Mouse (Mus musculus): ENCODE data around the gene Slc17a6. TPM values are rescaled to one million over a fixed set of nuclear protein-coding genes. Genes with fewer than 3 reads are reported as not detected.

Slc17a6 gene
- polyA plus RNA-seq, 1 experiment from 2014 or later = 32.0 TPM

DNA sequence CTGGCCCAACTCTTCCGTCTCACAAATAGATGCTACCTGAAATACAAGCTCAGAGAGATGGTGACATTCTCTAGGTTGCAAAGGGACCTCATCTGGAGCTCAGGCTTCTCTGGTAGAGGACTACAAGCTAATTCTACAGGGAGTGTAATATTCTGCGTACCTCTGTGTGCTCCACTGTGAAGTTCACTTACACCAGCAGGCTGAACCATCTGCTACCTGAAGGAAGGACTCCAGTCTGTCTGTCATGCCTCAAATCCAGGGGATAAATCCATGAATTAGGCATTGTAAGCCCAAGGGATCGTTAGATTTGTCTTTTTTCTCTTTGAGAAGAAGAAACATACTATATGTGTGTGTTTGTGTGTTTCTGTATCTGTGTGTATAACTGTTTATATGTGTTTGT, 9.4 kb downstream of the Slc17a6 start:
- 72% methylated on average over 3 of the region's 3 CpGs for WGBS
- H3K27me3 ChIP-seq (ENCODE audit: control insufficient read depth, insufficient read depth, low read length) = peaks cover 32% of the 10 kb centered on the region
- no peak overlapping the region; the same call in 1 of the 2 replicates for H3K27ac ChIP-seq (ENCODE audit: low read depth, low read length)
- no peaks in the 10 kb centered on the region for H3K36me3 ChIP-seq (ENCODE audit: control insufficient read depth, insufficient read depth, low read length)
- ATAC-seq (ENCODE audit: insufficient read depth, low FRiP score, low TSS enrichment) (no peak), DNase-seq (ENCODE audit: low spot score) (no peak)
- H3K9me3 ChIP-seq (ENCODE audit: control insufficient read depth, low read length) = no peaks in the 10 kb centered on the region
- H3K4me3 ChIP-seq (ENCODE audit: low read depth, low read length) = no peak overlapping the region
- H3K9ac ChIP-seq (ENCODE audit: low read length) = no peak overlapping the region; the same call in 1 of the 2 replicates
- H3K4me1 ChIP-seq (ENCODE audit: control insufficient read depth, insufficient read depth, low read length) = peaks cover 3% of the 10 kb centered on the region; the same call in 1 of the 2 replicates
- H3K4me2 ChIP-seq (ENCODE audit: low read depth) = no peak overlapping the region; the same call in 1 of the 2 replicates

GRCm38 (mm10) chr7:51632543-51633229, 10.9 kb downstream of the Slc17a6 start:
- H3K4me1 ChIP-seq (ENCODE audit: control insufficient read depth, insufficient read depth, low read length) = no peaks in the 10 kb centered on the region
- peak; percentile 79 for ATAC-seq (ENCODE audit: insufficient read depth, low FRiP score, low TSS enrichment)
- peak overlapping the region; percentile 56 for H3K27ac ChIP-seq (ENCODE audit: low read depth, low read length)
- H3K4me2 ChIP-seq (ENCODE audit: low read depth) = peak overlapping the region; percentile 7; the same call in 1 of the 2 replicates
- peaks cover 17% of the 10 kb centered on the region for H3K27me3 ChIP-seq (ENCODE audit: control insufficient read depth, insufficient read depth, low read length)
- no peaks in the 10 kb centered on the region for H3K9me3 ChIP-seq (ENCODE audit: control insufficient read depth, low read length)
- H3K36me3 ChIP-seq (ENCODE audit: control insufficient read depth, insufficient read depth, low read length) = no peaks in the 10 kb centered on the region
- 5% methylated on average over 9 of the region's 9 CpGs for WGBS
- no peak overlapping the region for H3K4me3 ChIP-seq (ENCODE audit: low read depth, low read length)
- peak; percentile 53 for DNase-seq (ENCODE audit: low spot score)
- H3K9ac ChIP-seq (ENCODE audit: low read length) = no peak overlapping the region

DNA sequence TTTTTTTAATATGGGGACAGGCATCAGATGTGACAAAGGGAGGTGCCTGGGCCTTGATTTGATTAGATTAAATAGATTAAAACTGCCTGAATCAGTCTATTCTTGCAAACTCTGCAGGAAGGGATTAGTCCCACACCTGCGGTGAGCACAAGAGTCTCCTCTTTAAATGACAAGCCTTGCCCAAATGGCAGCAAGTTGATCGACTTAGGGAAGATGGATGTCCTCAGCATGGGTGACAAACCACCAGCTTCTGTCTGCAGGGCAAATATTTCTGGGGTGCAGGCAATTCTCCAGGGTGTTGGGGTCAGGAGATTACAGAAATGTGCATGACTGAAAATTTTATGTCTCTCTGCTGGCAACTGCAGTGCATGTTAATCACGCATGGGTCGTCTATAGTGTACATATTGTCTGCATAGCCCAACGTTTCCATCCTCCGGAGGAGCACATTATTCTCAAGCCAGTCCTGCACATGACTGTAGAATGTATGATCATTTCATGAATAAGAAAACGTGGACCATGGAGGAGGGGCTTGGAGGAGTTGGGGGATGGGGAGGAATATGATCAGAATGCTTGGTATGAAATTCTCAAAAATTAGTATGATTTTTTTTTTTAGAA, 11.5 kb downstream of the Slc17a6 start:
- Histone ChIP-seq H3K4me1 (ENCODE audit: control insufficient read depth, insufficient read depth, low read length) (no peaks in the 10 kb centered on the region), H3K9me3 (ENCODE audit: control insufficient read depth, low read length) (no peaks in the 10 kb centered on the region), H3K27me3 (ENCODE audit: control insufficient read depth, insufficient read depth, low read length) (peaks cover 12% of the 10 kb centered on the region), H3K4me3 (ENCODE audit: low read depth, low read length) (no peak overlapping the region), H3K9ac (ENCODE audit: low read length) (no peak overlapping the region), H3K4me2 (ENCODE audit: low read depth) (no peak overlapping the region), H3K36me3 (ENCODE audit: control insufficient read depth, insufficient read depth, low read length) (no peaks in the 10 kb centered on the region), H3K27ac (ENCODE audit: low read depth, low read length) (peak overlapping the region; percentile 56; the same call in 1 of the 2 replicates)
- peak; percentile 41 for DNase-seq (ENCODE audit: low spot score)
- ATAC-seq (ENCODE audit: insufficient read depth, low FRiP score, low TSS enrichment) = peak; percentile 65
- 7% methylated on average over 7 of the region's 7 CpGs for WGBS

GRCm38 (mm10) chr7:51657152-51657551, 35.3 kb downstream of the Slc17a6 start:
- 90% methylated on average over 3 of the region's 3 CpGs for WGBS

GRCm38 (mm10) chr7:51662441-51662840, 40.6 kb downstream of the Slc17a6 start:
- Histone ChIP-seq H3K4me3 (ENCODE audit: low read depth, low read length) (no peak overlapping the region), H3K27ac (ENCODE audit: low read depth, low read length) (no peak overlapping the region), H3K36me3 (ENCODE audit: control insufficient read depth, insufficient read depth, low read length) (no peaks in the 10 kb centered on the region), H3K9me3 (ENCODE audit: control insufficient read depth, low read length) (no peaks in the 10 kb centered on the region), H3K4me2 (ENCODE audit: low read depth) (no peak overlapping the region), H3K9ac (ENCODE audit: low read length) (no peak overlapping the region), H3K27me3 (ENCODE audit: control insufficient read depth, insufficient read depth, low read length) (no peaks in the 10 kb centered on the region), H3K4me1 (ENCODE audit: control insufficient read depth, insufficient read depth, low read length) (no peaks in the 10 kb centered on the region)
- no peak for ATAC-seq (ENCODE audit: insufficient read depth, low FRiP score, low TSS enrichment)
- no peak for DNase-seq (ENCODE audit: low spot score)
- WGBS = 37% methylated on average over 5 of the region's 5 CpGs

More at GRCm38 (mm10) chr7:51657152-51657551, 35.3 kb downstream of the Slc17a6 start:
- H3K9ac ChIP-seq (ENCODE audit: low read length) = no peak overlapping the region
- ATAC-seq (ENCODE audit: insufficient read depth, low FRiP score, low TSS enrichment) = no peak
- no peaks in the 10 kb centered on the region for H3K4me1 ChIP-seq (ENCODE audit: control insufficient read depth, insufficient read depth, low read length)
- H3K4me2 ChIP-seq (ENCODE audit: low read depth) = no peak overlapping the region
- no peak for DNase-seq (ENCODE audit: low spot score)
- H3K36me3 ChIP-seq (ENCODE audit: control insufficient read depth, insufficient read depth, low read length) = no peaks in the 10 kb centered on the region
- H3K9me3 ChIP-seq (ENCODE audit: control insufficient read depth, low read length) = no peaks in the 10 kb centered on the region
- no peak overlapping the region for H3K4me3 ChIP-seq (ENCODE audit: low read depth, low read length)
- no peak overlapping the region for H3K27ac ChIP-seq (ENCODE audit: low read depth, low read length)
- H3K27me3 ChIP-seq (ENCODE audit: control insufficient read depth, insufficient read depth, low read length) = no peaks in the 10 kb centered on the region

DNA sequence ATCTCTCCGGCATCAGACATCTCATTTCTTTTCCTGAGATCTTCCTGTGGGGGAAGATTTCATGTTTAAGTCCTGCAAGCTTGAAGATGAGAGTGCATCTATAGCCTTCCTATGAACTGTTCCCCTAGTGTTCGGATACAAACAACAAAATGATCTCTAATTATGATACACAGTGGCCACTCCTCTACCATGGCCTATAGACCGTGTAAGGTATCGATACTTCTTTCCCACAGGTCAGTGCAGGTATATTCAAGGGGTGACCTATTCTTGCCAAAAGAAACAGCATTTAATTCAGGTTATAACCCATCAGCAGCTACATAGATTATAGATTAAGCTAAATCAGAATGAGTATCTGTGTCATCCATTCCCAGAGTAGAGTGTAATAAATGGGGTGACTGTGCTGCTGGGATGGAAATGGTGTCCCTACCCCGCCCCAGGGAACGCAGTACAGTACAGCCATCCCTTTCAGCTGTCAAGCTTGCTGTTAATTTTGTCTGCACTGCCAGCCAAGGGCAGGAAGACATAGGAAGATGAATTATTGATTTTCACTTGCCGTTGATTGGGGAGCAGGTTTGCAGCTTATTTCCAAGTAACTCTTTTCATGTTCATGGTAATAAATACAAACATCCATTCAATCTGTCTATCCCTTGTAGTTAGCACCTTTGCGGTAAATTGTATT, 71.9 kb downstream of the Slc17a6 start:
- Histone ChIP-seq H3K9me3 (ENCODE audit: control insufficient read depth, low read length) (no peaks in the 10 kb centered on the region), H3K4me1 (ENCODE audit: control insufficient read depth, insufficient read depth, low read length) (no peaks in the 10 kb centered on the region), H3K27ac (ENCODE audit: low read depth, low read length) (0 out of 2 replicates have a peak overlapping the region, but pooled peaks have one; percentile 3), H3K36me3 (ENCODE audit: control insufficient read depth, insufficient read depth, low read length) (no peaks in the 10 kb centered on the region), H3K27me3 (ENCODE audit: control insufficient read depth, insufficient read depth, low read length) (no peaks in the 10 kb centered on the region), H3K4me3 (ENCODE audit: low read depth, low read length) (no peak overlapping the region), H3K4me2 (ENCODE audit: low read depth) (no peak overlapping the region), H3K9ac (ENCODE audit: low read length) (no peak overlapping the region)
- DNase-seq (ENCODE audit: low spot score) (peak; percentile 21), ATAC-seq (ENCODE audit: insufficient read depth, low FRiP score, low TSS enrichment) (no peak; the same call in 1 of the 2 replicates)
- 83% methylated on average over 8 of the region's 8 CpGs for WGBS

GRCm38 (mm10) chr7:51694452-51694851, 72.6 kb downstream of the Slc17a6 start:
- no peak overlapping the region for H3K9ac ChIP-seq (ENCODE audit: low read length)
- no peak overlapping the region for H3K27ac ChIP-seq (ENCODE audit: low read depth, low read length)
- H3K4me2 ChIP-seq (ENCODE audit: low read depth) = no peak overlapping the region
- no peak overlapping the region for H3K4me3 ChIP-seq (ENCODE audit: low read depth, low read length)
- DNase-seq (ENCODE audit: low spot score) (no peak), ATAC-seq (ENCODE audit: insufficient read depth, low FRiP score, low TSS enrichment) (no peak)
- H3K27me3 ChIP-seq (ENCODE audit: control insufficient read depth, insufficient read depth, low read length) = no peaks in the 10 kb centered on the region
- 79% methylated on average over 4 of the region's 4 CpGs for WGBS
- no peaks in the 10 kb centered on the region for H3K36me3 ChIP-seq (ENCODE audit: control insufficient read depth, insufficient read depth, low read length)
- no peaks in the 10 kb centered on the region for H3K4me1 ChIP-seq (ENCODE audit: control insufficient read depth, insufficient read depth, low read length)
- H3K9me3 ChIP-seq (ENCODE audit: control insufficient read depth, low read length) = no peaks in the 10 kb centered on the region

DNA sequence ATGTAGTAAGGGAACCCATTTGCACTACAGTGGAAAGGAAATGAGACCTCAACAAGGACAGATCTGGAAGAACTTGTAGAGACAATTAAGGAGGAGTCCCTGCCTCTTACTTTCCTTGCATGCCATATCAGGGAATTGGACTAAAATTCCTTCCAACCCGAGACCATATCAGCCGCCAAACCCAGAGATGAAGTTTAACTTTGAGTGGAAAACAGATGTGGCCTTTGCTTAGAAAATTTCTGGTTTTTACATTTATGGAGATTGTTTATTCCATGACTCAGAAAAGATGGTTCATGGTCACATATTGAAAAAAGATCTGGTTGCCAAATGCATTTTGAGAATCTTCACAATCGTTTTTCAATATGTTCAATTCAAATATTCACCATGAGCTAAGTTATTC, 87.7 kb downstream of the Slc17a6 start:
- H3K27ac ChIP-seq (ENCODE audit: low read depth, low read length) = no peak overlapping the region
- no peak overlapping the region for H3K4me2 ChIP-seq (ENCODE audit: low read depth)
- 81% methylated on average over 3 of the region's 3 CpGs for WGBS
- H3K9ac ChIP-seq (ENCODE audit: low read length) = no peak overlapping the region
- ATAC-seq (ENCODE audit: insufficient read depth, low FRiP score, low TSS enrichment) (no peak), DNase-seq (ENCODE audit: low spot score) (no peak)
- no peaks in the 10 kb centered on the region for H3K36me3 ChIP-seq (ENCODE audit: control insufficient read depth, insufficient read depth, low read length)
- no peaks in the 10 kb centered on the region for H3K27me3 ChIP-seq (ENCODE audit: control insufficient read depth, insufficient read depth, low read length)
- H3K4me1 ChIP-seq (ENCODE audit: control insufficient read depth, insufficient read depth, low read length) = no peaks in the 10 kb centered on the region
- H3K4me3 ChIP-seq (ENCODE audit: low read depth, low read length) = no peak overlapping the region
- H3K9me3 ChIP-seq (ENCODE audit: control insufficient read depth, low read length) = no peaks in the 10 kb centered on the region
